Mouse (Mus musculus) kidney, adult 2 months (tissue): Measurements from ENCODE around the gene Aplf.

Source experiments
- CTCF ChIP-seq: fragments of 200-500 bp; conservative IDR thresholded peaks from 2 replicates; pipeline ENCODE4 v1.5.1; 2011; ENCODE audit warnings: low read depth, mild to moderate bottlenecking, control low read depth, low read length, moderate library complexity, mixed read lengths; ENCODE audit not compliant: insufficient read depth, insufficient read length
- POLR2A ChIP-seq: fragments of 200-500 bp; IDR thresholded peaks from one replicate; pipeline ENCODE4 v1.6.1; 2011; ENCODE audit warnings: low read depth, low read length, control low read depth

GRCm38 (mm10) chr6:87695947-87696346, 24.0 kb upstream of the Aplf start:
- TF ChIP-seq POLR2A (no peak), CTCF (no peak)
